Mouse (Mus musculus): ENCODE data around the gene Cdadc1. TPM values are rescaled to one million over a fixed set of nuclear protein-coding genes. Genes with fewer than 3 reads are reported as not detected.
"Not testable (repeated sequence)": the region's sequence is repeated elsewhere in the genome, so short reads cannot be mapped to it uniquely, and the experiment has no call there.

Gene Cdadc1
- polyA plus RNA-seq, 1 experiment from 2014 or later, result 31.6 TPM

- Histone ChIP-seq H3K9ac (no peak overlapping the region), H3K9me3 (no peaks in the 10 kb centered on the region), H3K4me3 (replicated peaks) (no peak overlapping the region), H3K27ac (no peak overlapping the region), H3K4me2 (no peak overlapping the region), H3K27me3 (replicated peaks) (0 out of 2 replicates have a peak, but pooled peaks cover 14% of the 10 kb centered on the region), H3K36me3 (no peaks in the 10 kb centered on the region), H3K4me1 (peaks cover 22% of the 10 kb centered on the region)
- WGBS, result 91% methylated on average over 15 of the region's 15 CpGs
- ATAC-seq (ENCODE audit: insufficient read depth, low FRiP score, low read depth), result no peak
Measured at GRCm38 (mm10) chr14:59629308-59629707, 31.5 kb upstream of the Cdadc1 start.

GRCm38 (mm10) chr14:59627823-59628222 lies 30.1 kb upstream of the Cdadc1 start:
- H3K4me1 ChIP-seq, result peaks cover 22% of the 10 kb centered on the region
- no peaks in the 10 kb centered on the region for H3K9me3 ChIP-seq
- peak overlapping the region; percentile 75 for H3K4me2 ChIP-seq
- peak overlapping the region; percentile 68 for H3K4me3 ChIP-seq (replicated peaks)
- no peak overlapping the region for H3K9ac ChIP-seq
- H3K27me3 ChIP-seq (replicated peaks), result 0 out of 2 replicates have a peak, but pooled peaks cover 14% of the 10 kb centered on the region
- no peaks in the 10 kb centered on the region for H3K36me3 ChIP-seq
- WGBS, result 54% methylated on average over 7 of the region's 7 CpGs
- no peak overlapping the region for H3K27ac ChIP-seq
- ATAC-seq (ENCODE audit: insufficient read depth, low FRiP score, low read depth), result 0 out of 2 replicates have a peak, but pooled peaks have one; percentile 12

DNA sequence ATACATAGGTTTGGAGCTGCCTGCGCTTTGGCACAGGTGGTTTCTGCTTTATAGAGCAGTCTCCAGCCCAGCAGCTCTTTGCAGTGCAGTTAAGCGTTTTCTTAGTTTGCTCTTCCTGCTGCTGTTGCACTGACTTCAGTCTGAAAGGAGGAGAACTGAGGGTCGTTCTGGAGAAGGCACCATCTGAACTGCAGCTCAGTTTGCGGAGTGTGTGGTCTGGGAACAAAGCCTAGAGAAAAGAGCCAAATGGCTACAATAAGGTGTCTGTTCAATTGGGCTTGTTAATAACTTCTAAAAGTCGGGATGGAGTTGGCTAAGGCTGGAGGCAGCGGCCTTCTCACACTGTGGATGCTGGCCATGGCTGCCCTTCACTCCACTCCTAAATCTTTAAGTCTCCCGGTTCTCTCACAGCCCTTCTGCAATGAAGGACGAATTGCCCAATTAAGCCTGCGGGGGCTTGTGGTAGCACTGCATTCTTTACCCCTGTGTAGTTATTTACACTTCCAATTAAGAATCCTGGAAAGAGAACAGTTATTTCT lies 29.5 kb upstream of the Cdadc1 start:
- Histone ChIP-seq H3K4me1 (peaks cover 22% of the 10 kb centered on the region), H3K27ac (no peak overlapping the region), H3K4me3 (replicated peaks) (peak overlapping the region; percentile 68), H3K36me3 (no peaks in the 10 kb centered on the region), H3K27me3 (replicated peaks) (0 out of 2 replicates have a peak, but pooled peaks cover 14% of the 10 kb centered on the region), H3K9me3 (no peaks in the 10 kb centered on the region), H3K4me2 (peak overlapping the region; percentile 75), H3K9ac (no peak overlapping the region)
- ATAC-seq (ENCODE audit: insufficient read depth, low FRiP score, low read depth), result no peak
- 40% methylated on average over 9 of the region's 9 CpGs for WGBS

- ATAC-seq (ENCODE audit: insufficient read depth, low FRiP score, low read depth), result no peak
- Histone ChIP-seq H3K36me3 (no peaks in the 10 kb centered on the region), H3K4me1 (peaks cover 22% of the 10 kb centered on the region), H3K9ac (no peak overlapping the region), H3K4me3 (replicated peaks) (peak overlapping the region; percentile 68), H3K4me2 (peak overlapping the region; percentile 75), H3K9me3 (no peaks in the 10 kb centered on the region), H3K27ac (no peak overlapping the region), H3K27me3 (replicated peaks) (0 out of 2 replicates have a peak, but pooled peaks cover 14% of the 10 kb centered on the region)
- 35% methylated on average over 8 of the region's 8 CpGs for WGBS
Measured at GRCm38 (mm10) chr14:59626711-59627110, 29.0 kb upstream of the Cdadc1 start.

GRCm38 (mm10) chr14:59625806-59626364 lies 28.1 kb upstream of the Cdadc1 start:
- no peaks in the 10 kb centered on the region for H3K36me3 ChIP-seq
- H3K27ac ChIP-seq, result peak overlapping the region; percentile 76
- H3K4me2 ChIP-seq, result peak overlapping the region; percentile 75
- WGBS, result under 1% methylated on average over 51 of the region's 51 CpGs
- H3K9ac ChIP-seq, result peak overlapping the region; percentile 48; the same call in 1 of the 2 replicates
- H3K9me3 ChIP-seq, result no peaks in the 10 kb centered on the region
- peak overlapping the region; percentile 68 for H3K4me3 ChIP-seq (replicated peaks)
- H3K27me3 ChIP-seq (replicated peaks), result 0 out of 2 replicates have a peak, but pooled peaks cover 14% of the 10 kb centered on the region
- peaks cover 22% of the 10 kb centered on the region for H3K4me1 ChIP-seq
- ATAC-seq (ENCODE audit: insufficient read depth, low FRiP score, low read depth), result 0 out of 2 replicates have a peak, but pooled peaks have one; percentile 36

GRCm38 (mm10) chr14:59625158-59625805 lies 27.5 kb upstream of the Cdadc1 start, which contains the start of gene Shisa2:
TSS of gene Shisa2 (plus strand) at chr14:59625308.
- no peaks in the 10 kb centered on the region for H3K9me3 ChIP-seq

DNA sequence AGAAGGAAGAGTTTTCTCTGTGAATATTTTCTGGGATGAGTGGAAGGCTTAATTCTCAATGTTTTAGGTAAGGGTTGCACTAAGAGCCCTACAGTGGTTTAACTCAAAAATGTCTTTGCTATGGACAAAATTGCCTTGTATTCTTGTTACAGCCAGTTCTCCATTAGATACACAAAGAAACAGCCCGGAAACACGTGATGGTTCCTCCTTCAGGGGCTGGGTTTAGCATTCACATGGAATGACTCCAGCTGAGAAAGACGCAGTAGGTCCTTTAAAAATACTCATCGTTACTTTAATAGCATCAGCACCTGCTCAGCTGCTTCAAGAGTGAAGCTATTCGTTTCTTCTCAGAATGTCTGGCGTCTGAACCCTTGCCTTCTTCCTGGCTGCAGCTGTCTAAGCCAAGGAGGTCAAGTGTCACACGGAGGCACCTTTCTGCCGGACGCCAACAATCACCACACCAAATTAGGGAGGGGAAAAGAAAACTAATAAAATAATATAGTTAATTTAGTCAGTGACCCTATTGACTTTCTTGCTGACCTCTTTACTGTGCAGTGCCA lies 26.6 kb upstream of the Cdadc1 start:
- 0 out of 2 replicates have a peak, but pooled peaks cover 14% of the 10 kb centered on the region for H3K27me3 ChIP-seq (replicated peaks)
- WGBS, result 42% methylated on average over 9 of the region's 9 CpGs

More at GRCm38 (mm10) chr14:59625158-59625805, 27.5 kb upstream of the Cdadc1 start, which contains the start of gene Shisa2:
- under 1% methylated on average over 56 of the region's 65 CpGs for WGBS
- H3K36me3 ChIP-seq, result no peaks in the 10 kb centered on the region
- H3K4me1 ChIP-seq, result peaks cover 22% of the 10 kb centered on the region
- peak within 1 kb of the TSS; percentile 76 for H3K27ac ChIP-seq
- peak; percentile 89 for ATAC-seq (ENCODE audit: insufficient read depth, low FRiP score, low read depth)
- peak within 1 kb of the TSS; percentile 68 for H3K4me3 ChIP-seq (replicated peaks)
- H3K27me3 ChIP-seq (replicated peaks), result 0 out of 2 replicates have a peak, but pooled peaks cover 14% of the 10 kb centered on the region
- peak within 1 kb of the TSS; percentile 48; the same call in 1 of the 2 replicates for H3K9ac ChIP-seq
- H3K4me2 ChIP-seq, result peak within 1 kb of the TSS; percentile 75

DNA sequence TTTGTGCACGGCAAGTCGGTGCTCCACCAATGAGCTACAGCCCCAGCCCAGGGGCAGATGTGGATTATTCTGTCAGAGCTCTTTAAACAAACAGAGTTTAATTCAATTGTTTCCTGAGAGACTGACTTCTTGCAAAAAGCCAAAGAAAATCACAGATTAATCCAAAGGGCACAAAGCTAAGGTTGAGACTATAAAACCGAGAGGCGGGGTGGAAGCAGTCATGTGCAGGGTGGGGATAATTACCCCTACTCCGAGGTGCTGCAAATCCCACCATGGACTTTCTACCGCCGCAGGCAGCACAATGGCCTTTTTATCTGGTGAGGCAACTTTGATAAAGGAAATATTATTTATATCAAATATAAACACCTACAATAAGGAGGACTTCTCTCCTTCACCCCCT lies 19.0 kb upstream of the Cdadc1 start:
- no peak for ATAC-seq (ENCODE audit: insufficient read depth, low FRiP score, low read depth)
- no peak overlapping the region for H3K9ac ChIP-seq
- no peak overlapping the region for H3K4me3 ChIP-seq (replicated peaks)
- no peaks in the 10 kb centered on the region for H3K4me1 ChIP-seq
- WGBS, result 60% methylated on average over 7 of the region's 7 CpGs
- H3K9me3 ChIP-seq, result no peaks in the 10 kb centered on the region
- no peaks in the 10 kb centered on the region for H3K27me3 ChIP-seq (replicated peaks)
- no peaks in the 10 kb centered on the region for H3K36me3 ChIP-seq
- H3K27ac ChIP-seq, result no peak overlapping the region
- H3K4me2 ChIP-seq, result no peak overlapping the region

More for the DNA sequence above, 26.6 kb upstream of the Cdadc1 start:
- Histone ChIP-seq H3K27ac (no peak overlapping the region), H3K9me3 (no peaks in the 10 kb centered on the region), H3K9ac (no peak overlapping the region), H3K36me3 (no peaks in the 10 kb centered on the region), H3K4me2 (peak overlapping the region; percentile 75; the same call in 1 of the 2 replicates), H3K4me3 (replicated peaks) (no peak overlapping the region), H3K4me1 (peaks cover 22% of the 10 kb centered on the region)
- ATAC-seq (ENCODE audit: insufficient read depth, low FRiP score, low read depth), result no peak

DNA sequence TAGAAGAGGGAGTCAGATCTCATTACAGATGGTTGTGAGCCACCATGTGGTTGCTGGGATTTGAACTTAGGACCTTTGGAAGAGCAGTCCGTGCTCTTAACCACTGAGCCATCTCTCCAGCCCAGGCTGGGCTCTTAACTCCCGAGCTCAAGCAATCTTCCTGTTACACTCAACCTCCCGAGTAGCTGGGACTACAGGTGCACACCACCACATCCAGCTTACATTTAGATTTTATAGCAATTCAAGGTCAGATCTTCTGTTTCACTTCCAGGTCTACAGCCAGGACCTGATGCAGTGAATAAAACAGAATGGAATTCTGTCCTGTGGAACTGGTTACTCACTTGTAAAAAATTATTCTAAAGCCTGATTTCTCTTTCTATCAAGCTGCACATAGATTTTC lies 16.4 kb upstream of the Cdadc1 start:
- 74% methylated on average over 3 of the region's 3 CpGs for WGBS
- not testable (repeated sequence) for H3K4me1 ChIP-seq; H3K9me3 ChIP-seq; H3K4me2 ChIP-seq; H3K36me3 ChIP-seq; H3K4me3 ChIP-seq (replicated peaks); H3K27me3 ChIP-seq (replicated peaks); ATAC-seq (ENCODE audit: insufficient read depth, low FRiP score, low read depth); H3K27ac ChIP-seq; H3K9ac ChIP-seq

- Histone ChIP-seq H3K9ac (no peak overlapping the region), H3K27me3 (replicated peaks) (no peaks in the 10 kb centered on the region), H3K4me1 (no peaks in the 10 kb centered on the region), H3K36me3 (no peaks in the 10 kb centered on the region), H3K9me3 (no peaks in the 10 kb centered on the region), H3K4me2 (no peak overlapping the region), H3K4me3 (replicated peaks) (no peak overlapping the region), H3K27ac (no peak overlapping the region)
- 42% methylated on average over 14 of the region's 14 CpGs for WGBS
- ATAC-seq (ENCODE audit: insufficient read depth, low FRiP score, low read depth), result no peak
Measured at GRCm38 (mm10) chr14:59612920-59613625, 15.3 kb upstream of the Cdadc1 start.

DNA sequence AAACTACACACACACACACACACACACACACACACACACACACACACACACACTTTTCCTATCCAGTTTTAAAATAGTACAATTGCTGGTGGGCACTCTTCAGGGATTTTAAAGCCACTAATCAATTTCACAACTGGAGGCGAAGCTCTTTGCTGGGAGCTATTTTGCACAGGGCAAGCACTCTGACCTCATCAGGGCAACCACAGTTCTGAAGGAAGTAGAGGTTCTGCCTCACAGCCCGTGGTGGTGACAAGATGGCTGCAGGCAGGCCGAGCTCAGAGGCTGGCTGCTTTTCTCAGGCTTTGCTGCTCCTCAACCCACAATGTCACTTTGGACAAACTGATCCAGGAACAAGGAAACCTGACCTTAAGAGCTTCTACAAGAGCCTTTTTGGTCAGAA lies 9.3 kb upstream of the Cdadc1 start:
- 56% methylated on average over 3 of the region's 3 CpGs for WGBS
- Histone ChIP-seq H3K4me1 (no peaks in the 10 kb centered on the region), H3K9ac (no peak overlapping the region), H3K4me2 (no peak overlapping the region), H3K4me3 (replicated peaks) (no peak overlapping the region), H3K36me3 (no peaks in the 10 kb centered on the region), H3K9me3 (no peaks in the 10 kb centered on the region), H3K27ac (no peak overlapping the region), H3K27me3 (replicated peaks) (no peaks in the 10 kb centered on the region)
- ATAC-seq (ENCODE audit: insufficient read depth, low FRiP score, low read depth), result no peak

Data from stomach, embryonic 15.5 days (tissue).